Mouse (Mus musculus) embryonic facial prominence, embryonic 14.5 days (tissue): Measurements from ENCODE around the gene Irak3. TPM values are rescaled to one million over a fixed set of nuclear protein-coding genes. Genes with fewer than 3 reads are reported as not detected.

Experiments
- ATAC-seq: fragments of 200-750 bp; cut with Nextera tagmentation; 2 replicates; pipeline ENCODE4 v1.8.0; 2017; ENCODE audit warnings: low read depth, moderate number of reproducible peaks, moderate TSS enrichment
- DNase-seq: peaks from one replicate; pipeline ENCODE4 v3.0.0-alpha.2; 2015; ENCODE audit warnings: low spot score
- H3K27ac ChIP-seq: fragments of 300-500 bp; sonication (generic); replicated peaks from 2 replicates; pipeline ENCODE4 v1.5.1; 2014; ENCODE audit warnings: low read depth, mild to moderate bottlenecking, low read length, moderate library complexity
- H3K27me3 ChIP-seq: fragments of 300-500 bp; sonication (generic); replicated peaks from 2 replicates; pipeline ENCODE4 v1.6.1; 2014; ENCODE audit warnings: low read length; ENCODE audit not compliant: control insufficient read depth, insufficient read depth
- H3K36me3 ChIP-seq: fragments of 300-500 bp; sonication (generic); 2 replicates; pipeline ENCODE4 v1.6.1; 2014; ENCODE audit warnings: low read length, mixed read lengths; ENCODE audit not compliant: control insufficient read depth, insufficient read depth
- H3K4me1 ChIP-seq: fragments of 300-500 bp; sonication (generic); 2 replicates; pipeline ENCODE4 v1.6.1; 2014; ENCODE audit warnings: antibody characterized with exemption, low read length; ENCODE audit not compliant: control insufficient read depth, insufficient read depth
- H3K4me2 ChIP-seq: fragments of 300-500 bp; sonication (generic); 2 replicates; pipeline ENCODE4 v1.6.1; 2014; ENCODE audit warnings: low read depth, mild to moderate bottlenecking, low read length, moderate library complexity, mixed read lengths
- H3K4me3 ChIP-seq: fragments of 300-500 bp; sonication (generic); 2 replicates; pipeline ENCODE4 v1.5.1; 2014; ENCODE audit warnings: low read depth, mild to moderate bottlenecking, low read length
- H3K9ac ChIP-seq: fragments of 300-500 bp; sonication (generic); 2 replicates; pipeline ENCODE4 v1.6.1; 2014; ENCODE audit warnings: low read depth, mild to moderate bottlenecking, low read length, moderate library complexity, mixed read lengths
- H3K9me3 ChIP-seq: fragments of 300-500 bp; sonication (generic); 2 replicates; pipeline ENCODE4 v1.6.1; 2016; ENCODE audit warnings: low read length; ENCODE audit not compliant: control insufficient read depth
- WGBS: fragments of 180-500 bp; shearing (Covaris S2); extraction: QIAGEN DNeasy Blood & Tissue Kit; methylation state at CpG from one replicate; pipeline ENCODE4 v1.1.7; 2014; 5-methylcytosine and 5-hydroxymethylcytosine counted together
- polyA plus RNA-seq: library from polyadenylated mRNA; unstranded; fragments of >200 nt; fragmentation: Nextera tagmentation; extraction: Ambion mirVana; gene quantifications from 2 replicates; pipeline ENCODE4 v1.2.1, GENCODE M21; 2014

The Irak3 gene
- polyA plus RNA-seq, 1 experiment from 2014 or later: 4.2 TPM

DNA sequence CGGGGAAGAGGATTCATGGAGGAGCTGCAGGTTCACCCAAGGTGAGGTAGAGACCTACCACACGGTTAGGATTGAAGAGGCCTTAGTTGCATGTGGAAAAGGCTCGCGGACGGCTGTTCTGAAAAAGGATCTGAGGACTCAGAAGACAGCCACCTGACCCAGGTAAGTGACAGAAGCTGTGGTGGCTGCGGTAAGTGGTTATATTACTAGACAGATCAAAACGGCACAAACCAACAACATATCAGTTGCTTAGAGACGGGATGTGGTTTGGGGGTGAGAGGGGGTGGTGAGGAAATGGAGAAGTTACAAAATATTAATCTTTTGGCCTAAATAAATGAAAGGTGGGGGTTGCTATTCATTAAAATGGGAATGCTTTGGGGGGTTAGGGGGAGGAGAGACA, 8.7 kb downstream of the Irak3 start:
- no peaks in the 10 kb centered on the region for H3K9me3 ChIP-seq
- no peak for DNase-seq
- ATAC-seq: no peak
- H3K4me3 ChIP-seq: no peak overlapping the region
- WGBS: 90% methylated on average over 8 of the region's 8 CpGs
- H3K27ac ChIP-seq: no peak overlapping the region
- no peak overlapping the region for H3K9ac ChIP-seq
- H3K27me3 ChIP-seq: no peaks in the 10 kb centered on the region
- no peak overlapping the region for H3K4me2 ChIP-seq
- no peaks in the 10 kb centered on the region for H3K4me1 ChIP-seq
- H3K36me3 ChIP-seq: no peaks in the 10 kb centered on the region

DNA sequence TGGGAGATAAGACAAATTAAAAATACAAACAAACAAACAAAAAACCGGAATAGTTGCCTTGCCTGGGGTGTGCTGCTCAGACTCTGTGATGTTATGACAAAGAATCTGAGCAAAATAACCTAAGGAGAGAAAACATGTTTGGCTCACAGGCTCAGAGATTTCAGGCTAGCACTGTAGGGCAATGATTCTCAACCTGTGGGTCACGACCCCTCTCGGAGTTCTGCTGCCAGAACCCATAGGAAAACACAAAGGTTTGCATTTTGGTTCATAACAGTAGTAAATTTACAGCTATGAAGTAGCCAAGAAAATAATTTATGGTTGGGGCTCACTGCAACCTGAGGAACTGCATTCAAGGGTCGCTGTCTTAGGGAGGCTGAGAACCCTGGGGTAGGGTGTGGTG, 9.7 kb downstream of the Irak3 start:
- WGBS: 91% methylated on average over 4 of the region's 4 CpGs

DNA sequence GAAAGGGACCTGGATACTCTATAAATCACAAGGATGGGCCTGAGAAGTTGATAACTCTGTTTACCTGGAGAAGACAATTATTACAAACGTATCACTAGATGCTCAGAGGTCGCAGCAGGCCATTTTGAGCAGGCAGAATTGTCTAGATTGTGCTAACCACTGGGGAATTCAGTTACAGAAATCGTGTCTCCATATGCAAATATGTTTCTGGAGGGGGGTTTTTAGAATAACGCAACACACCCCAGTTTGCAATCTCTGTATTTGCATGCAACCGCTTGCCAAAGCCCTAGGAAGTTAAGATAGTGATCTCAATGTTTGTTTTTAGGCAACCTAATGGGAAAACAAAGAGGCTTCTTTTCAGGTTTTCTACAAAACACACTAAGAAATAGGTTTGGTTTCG, 10.8 kb downstream of the Irak3 start:
- DNase-seq: no peak
- H3K9me3 ChIP-seq: no peaks in the 10 kb centered on the region
- no peaks in the 10 kb centered on the region for H3K27me3 ChIP-seq
- no peaks in the 10 kb centered on the region for H3K4me1 ChIP-seq
- no peak for ATAC-seq
- no peak overlapping the region for H3K4me2 ChIP-seq
- WGBS: 78% methylated on average over 6 of the region's 6 CpGs
- no peak overlapping the region for H3K9ac ChIP-seq
- no peak overlapping the region for H3K4me3 ChIP-seq
- H3K27ac ChIP-seq: no peak overlapping the region
- no peaks in the 10 kb centered on the region for H3K36me3 ChIP-seq

More for the DNA sequence above, 9.7 kb downstream of the Irak3 start:
- Histone ChIP-seq H3K27ac (no peak overlapping the region), H3K4me2 (no peak overlapping the region), H3K4me1 (no peaks in the 10 kb centered on the region), H3K9me3 (no peaks in the 10 kb centered on the region), H3K9ac (no peak overlapping the region), H3K27me3 (no peaks in the 10 kb centered on the region), H3K4me3 (no peak overlapping the region), H3K36me3 (no peaks in the 10 kb centered on the region)
- no peak for DNase-seq
- no peak for ATAC-seq

DNA sequence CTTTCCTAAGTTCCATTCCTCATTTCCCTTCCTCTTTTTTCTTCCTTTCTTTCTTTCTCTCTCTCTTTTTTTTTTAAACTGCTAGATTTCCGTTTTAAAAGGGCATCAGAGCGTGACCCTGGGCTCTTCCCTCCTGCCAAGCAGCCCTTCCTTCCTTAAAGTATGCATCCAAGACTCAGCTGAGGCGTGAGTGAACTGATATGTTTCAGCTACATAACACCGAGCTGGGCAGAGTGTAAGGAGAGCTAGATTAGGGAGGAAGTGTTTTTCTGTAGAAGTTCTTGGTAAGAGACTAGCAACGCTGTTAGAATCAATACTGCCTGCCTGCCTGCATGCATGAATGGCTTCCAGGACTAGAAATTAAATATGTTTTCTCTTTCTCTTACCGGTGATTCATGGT, 12.1 kb downstream of the Irak3 start:
- no peak overlapping the region for H3K9ac ChIP-seq
- no peak for ATAC-seq
- 26% methylated on average over 6 of the region's 6 CpGs for WGBS

DNA sequence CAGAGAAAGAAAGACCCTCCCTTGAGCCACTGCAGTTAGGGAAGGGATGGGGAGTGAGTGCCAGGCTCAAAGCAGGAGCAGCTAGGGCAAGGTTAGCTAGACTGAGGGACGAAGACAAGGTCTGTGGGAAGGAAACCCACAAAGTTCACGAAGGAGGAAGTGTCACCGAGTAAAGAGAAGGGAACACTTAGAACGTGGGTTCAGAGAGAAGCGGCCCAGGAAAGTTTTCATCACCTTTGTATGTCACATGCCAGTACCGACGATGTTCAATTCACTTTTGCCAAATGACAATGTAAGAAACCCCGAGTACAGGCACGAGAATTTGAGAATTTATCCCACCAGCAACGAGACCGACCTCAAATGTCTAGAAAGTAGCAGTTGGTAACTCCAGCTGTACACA, 12.7 kb downstream of the Irak3 start:
- no peak for DNase-seq
- Histone ChIP-seq H3K4me3 (no peak overlapping the region), H3K9ac (no peak overlapping the region), H3K9me3 (no peaks in the 10 kb centered on the region), H3K4me1 (no peaks in the 10 kb centered on the region), H3K36me3 (no peaks in the 10 kb centered on the region), H3K27ac (no peak overlapping the region), H3K4me2 (no peak overlapping the region), H3K27me3 (no peaks in the 10 kb centered on the region)
- no peak for ATAC-seq
- WGBS: 62% methylated on average over 11 of the region's 11 CpGs

More for the DNA sequence above, 12.1 kb downstream of the Irak3 start:
- no peak overlapping the region for H3K4me3 ChIP-seq
- no peaks in the 10 kb centered on the region for H3K4me1 ChIP-seq
- no peaks in the 10 kb centered on the region for H3K9me3 ChIP-seq
- peak; percentile 32 for DNase-seq
- H3K4me2 ChIP-seq: no peak overlapping the region
- no peak overlapping the region for H3K27ac ChIP-seq
- H3K36me3 ChIP-seq: no peaks in the 10 kb centered on the region
- H3K27me3 ChIP-seq: no peaks in the 10 kb centered on the region

DNA sequence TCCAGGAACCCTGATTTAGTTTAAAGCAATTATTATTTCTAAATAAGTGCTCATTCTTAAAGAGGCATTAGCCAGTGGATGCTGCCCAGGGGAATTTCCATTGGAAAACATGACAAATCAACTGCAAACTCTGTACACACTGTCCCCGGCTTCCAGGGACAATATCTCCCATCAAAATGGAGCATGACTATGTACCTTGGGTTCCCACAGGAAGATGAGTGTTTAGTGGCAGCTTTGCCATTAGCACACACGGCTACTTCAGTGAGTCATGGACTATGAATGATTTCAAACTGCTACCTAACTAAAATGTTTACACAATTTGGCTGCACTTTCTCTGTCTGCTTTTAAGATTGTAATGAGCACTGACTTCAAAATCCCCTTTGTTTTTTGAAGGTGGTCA, 13.4 kb downstream of the Irak3 start:
- H3K9me3 ChIP-seq: no peaks in the 10 kb centered on the region
- no peak overlapping the region for H3K9ac ChIP-seq
- H3K27ac ChIP-seq: no peak overlapping the region
- no peak overlapping the region for H3K4me3 ChIP-seq
- no peaks in the 10 kb centered on the region for H3K27me3 ChIP-seq
- no peak for DNase-seq
- no peaks in the 10 kb centered on the region for H3K36me3 ChIP-seq
- H3K4me2 ChIP-seq: no peak overlapping the region
- H3K4me1 ChIP-seq: no peaks in the 10 kb centered on the region
- no peak for ATAC-seq
- 53% methylated on average over 2 of the region's 2 CpGs for WGBS

DNA sequence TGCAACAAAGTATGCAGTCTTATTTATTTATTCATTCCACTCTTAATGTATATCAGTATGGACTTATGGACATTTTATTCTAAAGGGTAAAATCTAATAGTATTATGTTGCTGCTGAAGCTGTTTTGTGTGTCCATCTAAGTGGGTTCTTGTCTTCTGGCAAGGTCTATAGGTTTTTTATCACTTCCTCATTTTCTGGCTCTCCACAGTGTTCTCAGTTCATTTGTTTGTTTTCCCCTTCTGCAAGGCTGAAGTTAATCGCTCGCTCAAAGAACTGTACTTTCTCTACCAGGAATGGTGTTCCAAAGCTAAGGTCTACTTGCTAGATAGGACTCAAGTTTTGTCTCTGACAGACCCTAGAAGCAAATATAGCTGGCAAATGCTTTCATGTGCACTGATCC, 18.6 kb downstream of the Irak3 start:
- Histone ChIP-seq H3K4me1 (no peaks in the 10 kb centered on the region), H3K9me3 (no peaks in the 10 kb centered on the region), H3K27ac (no peak overlapping the region), H3K4me2 (no peak overlapping the region), H3K36me3 (no peaks in the 10 kb centered on the region), H3K27me3 (no peaks in the 10 kb centered on the region), H3K9ac (no peak overlapping the region), H3K4me3 (no peak overlapping the region)
- DNase-seq: no peak
- no peak for ATAC-seq
- whole genome bisulfite sequencing: 93% methylated on average over 2 of the region's 2 CpGs

DNA sequence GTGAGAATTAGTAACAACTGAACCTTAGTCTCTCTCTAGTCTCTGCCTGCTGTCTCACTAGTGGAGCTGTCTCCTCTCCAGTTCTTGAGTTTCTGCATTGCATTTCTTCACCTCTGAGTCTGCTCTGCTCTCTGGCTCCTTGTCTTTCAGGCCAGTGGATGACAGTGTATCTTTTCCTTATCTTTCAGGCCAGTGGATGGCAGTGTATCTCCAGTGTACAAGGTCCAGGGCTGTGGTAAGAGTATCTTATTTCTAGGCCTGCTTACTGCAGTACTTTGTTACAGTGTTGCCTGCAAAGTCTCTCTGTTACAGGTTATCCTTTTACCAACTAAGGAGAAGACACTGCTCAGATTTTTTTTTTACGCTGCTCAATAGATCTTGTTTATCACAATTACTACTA, 19.0 kb downstream of the Irak3 start:
- H3K36me3 ChIP-seq: no peaks in the 10 kb centered on the region
- H3K4me2 ChIP-seq: no peak overlapping the region
- no peak overlapping the region for H3K27ac ChIP-seq
- 89% methylated on average over 1 of the region's 1 CpGs for WGBS
- no peaks in the 10 kb centered on the region for H3K4me1 ChIP-seq
- ATAC-seq: no peak
- H3K27me3 ChIP-seq: no peaks in the 10 kb centered on the region
- no peaks in the 10 kb centered on the region for H3K9me3 ChIP-seq
- DNase-seq: peak; percentile 13
- H3K4me3 ChIP-seq: no peak overlapping the region
- H3K9ac ChIP-seq: no peak overlapping the region

DNA sequence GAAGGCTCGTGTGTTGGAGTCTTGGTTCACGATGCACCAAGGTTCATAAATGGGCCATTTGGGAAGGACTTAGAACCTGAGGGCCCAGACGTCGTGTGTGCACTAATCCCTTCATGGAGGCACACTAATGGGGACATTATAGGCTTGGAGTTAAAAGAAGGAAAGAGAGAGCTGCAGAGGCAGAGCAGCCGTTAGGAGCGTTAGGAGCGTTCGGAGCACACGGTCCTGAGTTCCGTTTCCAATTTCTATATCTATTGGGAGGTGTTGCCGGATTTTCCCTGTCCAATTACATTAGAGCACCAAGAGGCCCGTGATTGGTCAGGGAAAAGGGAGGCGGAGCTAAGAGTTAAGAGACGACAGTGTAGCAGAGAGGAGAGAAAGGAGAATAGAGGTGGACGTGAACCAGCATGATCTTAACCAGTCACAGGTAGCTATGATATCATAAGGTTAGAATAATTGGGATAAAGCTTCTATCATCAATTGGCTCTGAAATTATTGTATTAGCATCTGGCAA, 27.7 kb downstream of the Irak3 start:
- Histone ChIP-seq H3K9me3 (peaks cover 5% of the 10 kb centered on the region; the same call in 1 of the 2 replicates), H3K9ac (no peak overlapping the region), H3K4me2 (no peak overlapping the region), H3K27me3 (no peaks in the 10 kb centered on the region), H3K36me3 (no peaks in the 10 kb centered on the region), H3K4me1 (no peaks in the 10 kb centered on the region), H3K4me3 (no peak overlapping the region), H3K27ac (no peak overlapping the region)
- no peak for ATAC-seq
- no peak for DNase-seq
- WGBS: 88% methylated on average over 15 of the region's 15 CpGs
